Mouse (Mus musculus): ENCODE results near the gene Smarcd3. TPM values are rescaled to one million over a fixed set of nuclear protein-coding genes. Genes with fewer than 3 reads are reported as not detected.

The Smarcd3 gene
- polyA plus RNA-seq, 1 experiment from 2014 or later, result 41.1 TPM

DNA sequence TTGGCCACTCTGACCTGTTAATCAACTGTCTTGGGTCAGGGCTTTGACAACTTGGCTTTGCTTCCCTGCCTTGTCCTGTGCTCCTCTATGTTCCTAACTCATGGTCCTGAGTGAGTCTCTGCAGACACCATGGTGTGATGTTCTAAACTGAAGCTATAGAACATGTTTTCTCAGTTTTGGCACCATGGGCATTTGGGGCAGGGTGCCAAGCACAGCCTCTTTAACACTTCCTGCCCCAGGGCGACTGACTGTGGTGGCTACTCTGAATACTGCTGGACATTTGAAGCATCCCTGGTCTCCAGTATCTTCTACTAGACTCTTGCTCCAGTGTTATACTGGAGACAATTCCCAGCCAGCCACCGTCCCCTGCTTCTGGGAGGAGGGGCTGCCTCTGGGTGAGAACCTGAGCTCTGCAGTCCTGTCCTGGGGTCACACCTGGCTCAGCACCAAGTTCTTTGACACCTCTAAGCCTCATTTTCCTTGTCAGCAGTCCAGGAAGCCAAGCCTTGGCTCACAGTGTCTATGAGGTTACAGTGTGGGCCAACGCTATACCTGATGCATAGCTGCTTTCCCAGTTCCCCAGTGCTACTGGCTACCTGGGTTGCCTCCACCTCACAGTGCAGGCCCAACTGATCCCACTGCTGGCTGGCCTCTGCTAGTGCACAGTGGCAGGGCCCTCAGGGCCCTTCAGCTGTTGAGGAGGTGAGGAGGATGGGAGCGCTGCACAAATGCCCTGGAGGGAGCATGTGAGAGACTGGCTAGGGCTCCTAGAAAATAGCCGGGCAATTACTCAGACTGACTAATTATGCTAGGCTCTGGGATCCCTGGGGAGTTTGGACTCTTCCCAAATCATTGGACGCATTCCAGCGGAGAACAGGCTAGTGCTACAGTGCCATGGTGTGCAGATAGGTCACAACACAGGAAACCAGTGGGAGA lies 12.6 kb downstream of the Smarcd3 start:
- H3K27me3 ChIP-seq (ENCODE audit: control insufficient read depth, insufficient read depth, low read length), result no peaks in the 10 kb centered on the region
- no peak overlapping the region for H3K9ac ChIP-seq (ENCODE audit: low read depth, low read length)
- H3K4me2 ChIP-seq (replicated peaks; ENCODE audit: low read depth, low read length), result no peak overlapping the region
- H3K36me3 ChIP-seq (ENCODE audit: control insufficient read depth, insufficient read depth, low read length), result no peaks in the 10 kb centered on the region
- WGBS, result 49% methylated on average over 7 of the region's 7 CpGs
- ATAC-seq (ENCODE audit: low FRiP score, low TSS enrichment), result no peak; the same call in 1 of the 2 replicates
- H3K4me3 ChIP-seq (ENCODE audit: low read length), result no peak overlapping the region
- H3K4me1 ChIP-seq (ENCODE audit: control insufficient read depth, insufficient read depth, low read length), result peaks cover 8% of the 10 kb centered on the region
- H3K9me3 ChIP-seq (ENCODE audit: control insufficient read depth, low read length), result no peaks in the 10 kb centered on the region
- no peak overlapping the region for H3K27ac ChIP-seq (ENCODE audit: low read depth, low read length)

- no peak for ATAC-seq (ENCODE audit: low FRiP score, low TSS enrichment)
- Histone ChIP-seq H3K4me3 (ENCODE audit: low read length) (no peak overlapping the region), H3K9ac (ENCODE audit: low read depth, low read length) (no peak overlapping the region), H3K4me2 (replicated peaks; ENCODE audit: low read depth, low read length) (no peak overlapping the region), H3K9me3 (ENCODE audit: control insufficient read depth, low read length) (no peaks in the 10 kb centered on the region), H3K27ac (ENCODE audit: low read depth, low read length) (no peak overlapping the region), H3K36me3 (ENCODE audit: control insufficient read depth, insufficient read depth, low read length) (no peaks in the 10 kb centered on the region), H3K27me3 (ENCODE audit: control insufficient read depth, insufficient read depth, low read length) (no peaks in the 10 kb centered on the region), H3K4me1 (ENCODE audit: control insufficient read depth, insufficient read depth, low read length) (peaks cover 22% of the 10 kb centered on the region)
- WGBS, result 49% methylated on average over 5 of the region's 5 CpGs
These were observed 14.8 kb downstream of the Smarcd3 start for GRCm38 (mm10) chr5:24609388-24609787.

GRCm38 (mm10) chr5:24605980-24606665 lies 18.1 kb downstream of the Smarcd3 start:
- peaks cover 33% of the 10 kb centered on the region for H3K4me1 ChIP-seq (ENCODE audit: control insufficient read depth, insufficient read depth, low read length)
- 25% methylated on average over 14 of the region's 14 CpGs for WGBS
- no peaks in the 10 kb centered on the region for H3K27me3 ChIP-seq (ENCODE audit: control insufficient read depth, insufficient read depth, low read length)
- no peaks in the 10 kb centered on the region for H3K36me3 ChIP-seq (ENCODE audit: control insufficient read depth, insufficient read depth, low read length)
- ATAC-seq (ENCODE audit: low FRiP score, low TSS enrichment), result no peak
- H3K4me3 ChIP-seq (ENCODE audit: low read length), result peak overlapping the region; percentile 5; the same call in 1 of the 2 replicates
- peak overlapping the region; percentile 91; the same call in 1 of the 2 replicates for H3K9ac ChIP-seq (ENCODE audit: low read depth, low read length)
- H3K9me3 ChIP-seq (ENCODE audit: control insufficient read depth, low read length), result no peaks in the 10 kb centered on the region
- peak overlapping the region; percentile 21; the same call in 1 of the 2 replicates for H3K27ac ChIP-seq (ENCODE audit: low read depth, low read length)
- peak overlapping the region; percentile 55 for H3K4me2 ChIP-seq (replicated peaks; ENCODE audit: low read depth, low read length)

DNA sequence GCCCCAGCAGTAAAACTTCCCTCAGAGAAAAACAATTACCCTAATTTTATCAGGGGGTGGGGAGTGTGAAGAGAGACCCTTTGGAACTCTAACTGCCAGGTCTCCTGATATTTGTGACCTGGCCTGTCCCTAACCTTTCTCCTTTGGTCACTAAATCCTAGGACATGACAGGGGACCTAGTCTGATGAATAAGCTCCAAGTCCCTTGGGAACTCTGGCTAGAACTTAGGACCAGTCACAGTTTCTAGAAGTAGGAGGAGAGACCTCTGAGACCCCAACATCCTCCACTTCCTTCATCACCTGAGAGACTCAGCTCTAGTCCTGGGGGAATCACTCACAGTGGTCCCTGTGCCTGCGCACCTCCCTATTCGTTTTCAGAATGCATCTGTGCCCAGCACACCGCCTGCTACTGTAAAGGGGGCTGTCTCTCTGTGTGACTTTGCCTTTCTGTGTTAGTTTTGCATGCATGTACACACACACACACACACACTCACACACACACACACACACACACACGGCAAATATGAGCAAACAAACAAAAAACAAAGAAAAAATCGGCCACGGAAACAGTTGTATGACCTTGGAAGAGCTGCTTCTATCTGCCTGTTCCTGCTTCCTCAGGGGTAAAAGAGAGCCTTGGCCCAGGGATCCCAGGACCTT lies 18.8 kb downstream of the Smarcd3 start:
- ATAC-seq (ENCODE audit: low FRiP score, low TSS enrichment), result no peak
- WGBS, result 10% methylated on average over 6 of the region's 6 CpGs
- Histone ChIP-seq H3K4me3 (ENCODE audit: low read length) (peak overlapping the region; percentile 62), H3K27ac (ENCODE audit: low read depth, low read length) (peak overlapping the region; percentile 99), H3K36me3 (ENCODE audit: control insufficient read depth, insufficient read depth, low read length) (no peaks in the 10 kb centered on the region), H3K9me3 (ENCODE audit: control insufficient read depth, low read length) (no peaks in the 10 kb centered on the region), H3K27me3 (ENCODE audit: control insufficient read depth, insufficient read depth, low read length) (no peaks in the 10 kb centered on the region), H3K4me2 (replicated peaks; ENCODE audit: low read depth, low read length) (peak overlapping the region; percentile 55), H3K9ac (ENCODE audit: low read depth, low read length) (peak overlapping the region; percentile 91), H3K4me1 (ENCODE audit: control insufficient read depth, insufficient read depth, low read length) (peaks cover 37% of the 10 kb centered on the region)

DNA sequence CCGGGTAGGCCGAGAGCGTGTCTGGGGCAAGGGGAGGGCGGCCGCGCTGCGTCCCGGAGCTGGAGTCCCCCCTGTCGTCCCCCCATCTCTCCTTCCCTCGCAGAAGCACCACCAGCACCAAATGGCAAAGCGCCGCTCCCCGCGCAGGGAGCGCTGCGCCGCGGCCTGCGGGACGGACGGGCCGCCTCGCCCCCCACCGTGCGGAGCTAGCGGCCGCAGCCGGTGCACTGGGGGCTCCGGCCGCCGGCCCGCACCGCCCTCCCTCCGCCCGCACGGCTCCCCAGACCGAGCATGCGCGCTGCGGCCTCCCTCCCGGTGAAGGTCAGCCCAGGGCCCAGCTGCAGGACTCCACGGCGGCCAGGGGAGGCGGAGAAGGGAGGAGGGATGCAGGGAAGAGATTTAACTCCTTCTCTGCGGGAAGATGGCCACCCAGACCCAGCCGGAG lies 19.5 kb downstream of the Smarcd3 start:
- Histone ChIP-seq H3K9me3 (ENCODE audit: control insufficient read depth, low read length) (no peaks in the 10 kb centered on the region), H3K27me3 (ENCODE audit: control insufficient read depth, insufficient read depth, low read length) (no peaks in the 10 kb centered on the region), H3K9ac (ENCODE audit: low read depth, low read length) (peak overlapping the region; percentile 91), H3K4me3 (ENCODE audit: low read length) (peak overlapping the region; percentile 62), H3K4me2 (replicated peaks; ENCODE audit: low read depth, low read length) (peak overlapping the region; percentile 55), H3K27ac (ENCODE audit: low read depth, low read length) (peak overlapping the region; percentile 99), H3K4me1 (ENCODE audit: control insufficient read depth, insufficient read depth, low read length) (peaks cover 37% of the 10 kb centered on the region), H3K36me3 (ENCODE audit: control insufficient read depth, insufficient read depth, low read length) (no peaks in the 10 kb centered on the region)
- peak; percentile 75 for ATAC-seq (ENCODE audit: low FRiP score, low TSS enrichment)
- under 1% methylated on average over 43 of the region's 46 CpGs for WGBS

GRCm38 (mm10) chr5:24604080-24604655 lies 20.0 kb downstream of the Smarcd3 start:
- H3K36me3 ChIP-seq (ENCODE audit: control insufficient read depth, insufficient read depth, low read length), result no peaks in the 10 kb centered on the region
- H3K27me3 ChIP-seq (ENCODE audit: control insufficient read depth, insufficient read depth, low read length), result no peaks in the 10 kb centered on the region
- peak overlapping the region; percentile 91 for H3K9ac ChIP-seq (ENCODE audit: low read depth, low read length)
- H3K9me3 ChIP-seq (ENCODE audit: control insufficient read depth, low read length), result no peaks in the 10 kb centered on the region
- H3K4me1 ChIP-seq (ENCODE audit: control insufficient read depth, insufficient read depth, low read length), result peaks cover 40% of the 10 kb centered on the region
- H3K4me3 ChIP-seq (ENCODE audit: low read length), result peak overlapping the region; percentile 62
- no peak for ATAC-seq (ENCODE audit: low FRiP score, low TSS enrichment)
- peak overlapping the region; percentile 99 for H3K27ac ChIP-seq (ENCODE audit: low read depth, low read length)
- H3K4me2 ChIP-seq (replicated peaks; ENCODE audit: low read depth, low read length), result peak overlapping the region; percentile 55
- 17% methylated on average over 12 of the region's 12 CpGs for WGBS

DNA sequence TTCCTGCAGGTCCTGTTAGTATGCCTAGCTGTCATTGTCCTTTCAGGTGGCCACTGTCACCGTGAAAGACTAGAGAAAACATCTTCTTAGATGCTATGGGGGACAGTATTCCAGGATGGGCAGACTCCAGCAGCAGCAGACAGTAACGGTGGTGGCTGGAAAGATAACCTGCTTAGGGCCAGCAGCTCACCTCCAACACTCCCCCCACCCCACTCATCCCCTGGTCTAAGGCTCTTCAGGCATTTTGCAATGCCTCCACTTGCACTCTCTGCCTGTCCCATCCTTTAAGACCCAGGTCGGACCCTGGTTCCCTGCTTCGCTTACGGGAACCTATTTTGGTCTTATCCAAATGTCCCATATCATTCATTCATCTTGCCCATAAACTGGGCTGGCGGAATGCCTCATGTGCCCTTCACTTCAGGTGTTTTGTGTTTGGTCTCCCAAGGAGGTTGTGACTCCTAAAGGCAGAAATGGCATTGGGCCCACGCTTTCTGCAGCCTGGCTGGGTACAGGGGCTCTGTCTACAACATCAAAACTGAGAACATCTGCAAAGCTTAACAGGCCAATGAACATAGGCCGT lies 20.7 kb downstream of the Smarcd3 start:
- no peaks in the 10 kb centered on the region for H3K27me3 ChIP-seq (ENCODE audit: control insufficient read depth, insufficient read depth, low read length)
- no peak for ATAC-seq (ENCODE audit: low FRiP score, low TSS enrichment)
- peak overlapping the region; percentile 99 for H3K27ac ChIP-seq (ENCODE audit: low read depth, low read length)
- peak overlapping the region; percentile 91; the same call in 1 of the 2 replicates for H3K9ac ChIP-seq (ENCODE audit: low read depth, low read length)
- no peak overlapping the region for H3K4me3 ChIP-seq (ENCODE audit: low read length)
- no peaks in the 10 kb centered on the region for H3K9me3 ChIP-seq (ENCODE audit: control insufficient read depth, low read length)
- 54% methylated on average over 8 of the region's 8 CpGs for WGBS
- no peaks in the 10 kb centered on the region for H3K36me3 ChIP-seq (ENCODE audit: control insufficient read depth, insufficient read depth, low read length)
- H3K4me1 ChIP-seq (ENCODE audit: control insufficient read depth, insufficient read depth, low read length), result peaks cover 47% of the 10 kb centered on the region
- H3K4me2 ChIP-seq (replicated peaks; ENCODE audit: low read depth, low read length), result peak overlapping the region; percentile 86

GRCm38 (mm10) chr5:24602751-24603343 lies 21.4 kb downstream of the Smarcd3 start:
- Histone ChIP-seq H3K36me3 (ENCODE audit: control insufficient read depth, insufficient read depth, low read length) (no peaks in the 10 kb centered on the region), H3K27ac (ENCODE audit: low read depth, low read length) (peak overlapping the region; percentile 99), H3K9ac (ENCODE audit: low read depth, low read length) (peak overlapping the region; percentile 90), H3K9me3 (ENCODE audit: control insufficient read depth, low read length) (no peaks in the 10 kb centered on the region), H3K4me2 (replicated peaks; ENCODE audit: low read depth, low read length) (peak overlapping the region; percentile 86), H3K4me3 (ENCODE audit: low read length) (peak overlapping the region; percentile 73), H3K27me3 (ENCODE audit: control insufficient read depth, insufficient read depth, low read length) (no peaks in the 10 kb centered on the region), H3K4me1 (ENCODE audit: control insufficient read depth, insufficient read depth, low read length) (peaks cover 53% of the 10 kb centered on the region)
- WGBS, result 1% methylated on average over 16 of the region's 16 CpGs
- peak; percentile 58 for ATAC-seq (ENCODE audit: low FRiP score, low TSS enrichment)

Data from kidney, embryonic 14.5 days (tissue).